Mouse (Mus musculus) ES-Bruce4 (cell line): ENCODE results near the gene Cdh15. TPM values are rescaled to one million over a fixed set of nuclear protein-coding genes. Genes with fewer than 3 reads are reported as not detected.
A peak's percentile ranks its signal among the peaks of the same experiment; 100 is the strongest.

Experiments used
- H3K27ac ChIP-seq: 2 replicates; pipeline ENCODE4 v1.5.1; 2012; ENCODE audit warnings: low read length, inconsistent platforms; ENCODE audit not compliant: insufficient read depth
- H3K27me3 ChIP-seq: 2 replicates; pipeline ENCODE4 v1.6.1; 2012; ENCODE audit warnings: mild to moderate bottlenecking, low read length, inconsistent platforms; ENCODE audit not compliant: control insufficient read depth, poor library complexity, insufficient read depth, severe bottlenecking
- H3K36me3 ChIP-seq: 2 replicates; pipeline ENCODE4 v1.6.1; 2012; ENCODE audit warnings: inconsistent platforms, mild to moderate bottlenecking, low read length, moderate library complexity; ENCODE audit not compliant: control insufficient read depth, poor library complexity, insufficient read depth, severe bottlenecking
- H3K4me1 ChIP-seq: one replicate; pipeline ENCODE4 v1.8.1; 2011; ENCODE audit warnings: low read length; ENCODE audit not compliant: control insufficient read depth, insufficient read depth
- H3K4me3 ChIP-seq: 2 replicates; pipeline ENCODE4 v1.5.1; 2011; ENCODE audit warnings: low read depth, mild to moderate bottlenecking, low read length
- H3K9ac ChIP-seq: 2 replicates; pipeline ENCODE4 v1.6.1; 2012; ENCODE audit warnings: low read depth, mild to moderate bottlenecking, inconsistent platforms; ENCODE audit not compliant: poor library complexity, severe bottlenecking
- H3K9me3 ChIP-seq: replicated peaks from 2 replicates; pipeline ENCODE4 v1.6.1; 2012; ENCODE audit warnings: mild to moderate bottlenecking, low read length, inconsistent platforms; ENCODE audit not compliant: control insufficient read depth, poor library complexity, insufficient read depth, severe bottlenecking
- CTCF ChIP-seq: IDR thresholded peaks from one replicate; pipeline ENCODE4 v1.8.1; 2011; ENCODE audit warnings: low read depth, low read length
- EP300 ChIP-seq: IDR thresholded peaks from 2 replicates; pipeline ENCODE4 v1.6.1; 2011; ENCODE audit warnings: low read depth, low read length; ENCODE audit not compliant: insufficient read depth
- POLR2A ChIP-seq: IDR thresholded peaks from one replicate; pipeline ENCODE4 v1.8.1; 2011; ENCODE audit warnings: low read length; ENCODE audit not compliant: insufficient read depth
- polyA plus RNA-seq: library from polyadenylated mRNA; stranded (reverse); fragments of >200 nt; gene quantifications from 2 replicates; pipeline ENCODE4 v1.2.4, GENCODE M21; 2011; ENCODE audit warnings: low read depth; ENCODE audit not compliant: missing spikeins, insufficient read depth, insufficient read length

Cdh15 gene
- polyA plus RNA-seq, 1 experiment, result 0.36 TPM

DNA sequence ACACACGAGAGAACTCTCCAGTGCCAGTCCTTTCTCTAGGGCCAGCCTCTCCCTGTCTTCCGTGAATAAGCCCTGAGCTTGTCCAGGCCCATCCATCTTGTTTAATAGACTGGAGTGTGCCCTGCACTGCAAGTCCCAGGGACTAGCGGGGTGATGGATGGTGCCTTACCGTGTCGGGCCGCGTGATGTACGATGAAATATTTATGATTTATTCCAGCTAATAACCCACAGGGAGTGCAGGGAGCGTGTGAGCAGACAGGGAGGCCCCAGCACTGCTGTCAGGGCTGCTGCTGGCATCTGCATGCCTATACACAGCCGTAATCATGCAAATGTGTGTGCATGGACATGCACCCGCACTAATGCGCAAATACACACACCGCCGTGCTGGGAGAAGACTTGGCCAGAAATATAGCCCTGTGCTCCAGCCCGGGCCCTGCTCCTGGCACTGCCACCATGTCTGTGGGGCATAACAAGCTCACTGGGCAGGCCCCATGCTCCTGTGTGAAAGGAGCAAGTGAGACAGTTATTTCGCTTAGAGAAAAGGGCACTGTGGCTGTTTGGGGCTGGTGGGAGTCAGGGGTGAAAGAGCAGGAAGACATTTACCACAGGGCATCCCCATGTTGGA, 35.8 kb upstream of the Cdh15 start:
- Histone ChIP-seq H3K9ac (no peak overlapping the region), H3K9me3 (no peaks in the 10 kb centered on the region), H3K36me3 (no peaks in the 10 kb centered on the region), H3K27me3 (no peaks in the 10 kb centered on the region), H3K4me1 (no peaks in the 10 kb centered on the region), H3K4me3 (no peak overlapping the region), H3K27ac (no peak overlapping the region)
- TF ChIP-seq EP300, result no peak
- TF ChIP-seq CTCF, result no peak
- no peak for TF ChIP-seq POLR2A

GRCm38 (mm10) chr8:122812610-122813250, 35.0 kb upstream of the Cdh15 start:
- H3K27me3 ChIP-seq, result no peaks in the 10 kb centered on the region
- H3K9me3 ChIP-seq, result no peaks in the 10 kb centered on the region
- TF ChIP-seq EP300 (no peak), POLR2A (no peak), CTCF (peak; percentile 50)
- no peak overlapping the region for H3K4me3 ChIP-seq
- no peaks in the 10 kb centered on the region for H3K4me1 ChIP-seq
- H3K9ac ChIP-seq, result no peak overlapping the region
- no peak overlapping the region for H3K27ac ChIP-seq
- no peaks in the 10 kb centered on the region for H3K36me3 ChIP-seq

DNA sequence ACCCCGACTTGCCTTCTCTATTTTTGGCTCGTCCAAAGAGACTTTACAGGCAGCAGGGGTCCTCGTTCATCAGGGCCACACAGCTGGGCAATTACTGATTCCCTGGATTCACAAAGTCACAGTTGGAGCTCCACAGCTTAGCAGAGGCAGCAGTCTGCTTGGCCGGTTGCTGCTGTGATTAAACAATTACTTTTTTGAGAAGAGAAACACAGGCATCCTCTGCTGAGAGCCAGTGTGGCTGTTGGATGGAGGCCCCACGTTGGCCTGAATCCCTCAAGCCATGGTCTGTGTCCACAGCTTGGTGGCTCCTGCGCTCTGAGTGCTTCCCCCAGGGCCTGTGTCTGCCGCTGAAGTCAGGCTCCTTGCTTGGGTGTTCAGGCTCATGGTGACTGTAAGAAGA, 33.2 kb upstream of the Cdh15 start:
- H3K27me3 ChIP-seq, result no peaks in the 10 kb centered on the region
- H3K4me3 ChIP-seq, result no peak overlapping the region
- H3K4me1 ChIP-seq, result no peaks in the 10 kb centered on the region

GRCm38 (mm10) chr8:122816965-122817364, 30.8 kb upstream of the Cdh15 start:
- H3K4me3 ChIP-seq, result no peak overlapping the region
- H3K27me3 ChIP-seq, result no peaks in the 10 kb centered on the region

More for the DNA sequence above, 33.2 kb upstream of the Cdh15 start:
- Histone ChIP-seq H3K9ac (no peak overlapping the region), H3K27ac (no peak overlapping the region), H3K9me3 (no peaks in the 10 kb centered on the region), H3K36me3 (no peaks in the 10 kb centered on the region)
- no peak for TF ChIP-seq EP300
- TF ChIP-seq POLR2A, result no peak
- no peak for TF ChIP-seq CTCF

GRCm38 (mm10) chr8:122817724-122818496, 29.9 kb upstream of the Cdh15 start:
- Histone ChIP-seq H3K9me3 (no peaks in the 10 kb centered on the region), H3K27me3 (no peaks in the 10 kb centered on the region), H3K4me1 (no peaks in the 10 kb centered on the region), H3K4me3 (no peak overlapping the region), H3K27ac (no peak overlapping the region), H3K9ac (no peak overlapping the region), H3K36me3 (no peaks in the 10 kb centered on the region)
- no peak for TF ChIP-seq CTCF
- TF ChIP-seq EP300, result no peak
- no peak for TF ChIP-seq POLR2A

More at GRCm38 (mm10) chr8:122816965-122817364, 30.8 kb upstream of the Cdh15 start:
- no peaks in the 10 kb centered on the region for H3K9me3 ChIP-seq
- no peaks in the 10 kb centered on the region for H3K36me3 ChIP-seq
- H3K4me1 ChIP-seq, result no peaks in the 10 kb centered on the region
- no peak overlapping the region for H3K9ac ChIP-seq
- no peak overlapping the region for H3K27ac ChIP-seq
- no peak for TF ChIP-seq POLR2A
- no peak for TF ChIP-seq CTCF
- TF ChIP-seq EP300, result no peak

- TF ChIP-seq POLR2A (no peak), CTCF (no peak), EP300 (no peak)
- no peaks in the 10 kb centered on the region for H3K27me3 ChIP-seq
- H3K9ac ChIP-seq, result no peak overlapping the region
- H3K9me3 ChIP-seq, result no peaks in the 10 kb centered on the region
- no peaks in the 10 kb centered on the region for H3K36me3 ChIP-seq
- no peak overlapping the region for H3K27ac ChIP-seq
- no peak overlapping the region for H3K4me3 ChIP-seq
- no peaks in the 10 kb centered on the region for H3K4me1 ChIP-seq
These were observed 28.0 kb upstream of the Cdh15 start for GRCm38 (mm10) chr8:122819776-122820175.
